Mouse (Mus musculus) MEL (cell line): ENCODE measurements around the gene Suox. TPM values are rescaled to one million over a fixed set of nuclear protein-coding genes. Genes with fewer than 3 reads are reported as not detected.
A peak's percentile ranks its signal among the peaks of the same experiment; 100 is the strongest.

Experiments used
- DNase-seq: peaks from one replicate; pipeline ENCODE4 v3.0.0; 2011; ENCODE audit warnings: low read depth, low spot score
- H3K27ac ChIP-seq: 2 replicates; pipeline ENCODE4 v1.5.1; 2012; ENCODE audit warnings: low read depth, mild to moderate bottlenecking, control low read depth, low read length, moderate library complexity; ENCODE audit not compliant: control insufficient read depth
- H3K27me3 ChIP-seq, 2 experiments: fragments of 150-350 bp in 1 of 2; sonication (generic) in 1 of 2; 2 replicates each; pipeline ENCODE4 v1.6.1; 2012; ENCODE audit warnings: low read length in 2 of 2, mild to moderate bottlenecking in 2 of 2, improper control_type of control experiment in 1 of 2, moderate library complexity in 1 of 2; ENCODE audit not compliant: insufficient read depth in 2 of 2, control insufficient read depth in 1 of 2
- H3K36me3 ChIP-seq, 2 experiments: 2 replicates each; pipeline ENCODE4 v1.6.1; 2012 to 2014; ENCODE audit warnings: low read length in 2 of 2, improper control_type of control experiment in 1 of 2, inconsistent platforms in 1 of 2, mild to moderate bottlenecking in 1 of 2; ENCODE audit not compliant: insufficient read depth in 2 of 2, control insufficient read depth in 1 of 2
- H3K4me1 ChIP-seq, 2 experiments: fragments of 150-350 bp in 1 of 2; sonication (generic) in 1 of 2; 2 replicates each; pipeline ENCODE4 v1.6.1; 2012; ENCODE audit warnings: low read length in 2 of 2, improper control_type of control experiment in 1 of 2, mild to moderate bottlenecking in 1 of 2; ENCODE audit not compliant: insufficient read depth in 2 of 2, control insufficient read depth in 1 of 2
- H3K4me3 ChIP-seq, 2 experiments: fragments of 150-350 bp in 1 of 2; sonication (generic) in 1 of 2; 2 replicates each; pipeline ENCODE4 v1.5.1; 2012; ENCODE audit warnings: low read depth in 2 of 2, low read length in 2 of 2, mild to moderate bottlenecking in 2 of 2, moderate library complexity in 2 of 2, control low read depth in 1 of 2, improper control_type of control experiment in 1 of 2; ENCODE audit not compliant: control insufficient read depth in 1 of 2, insufficient read depth in 1 of 2
- H3K79me2 ChIP-seq: 2 replicates; pipeline ENCODE4 v1.6.1; 2012; ENCODE audit warnings: mild to moderate bottlenecking, low read length, moderate library complexity; ENCODE audit not compliant: control insufficient read depth, poor library complexity, insufficient read depth
- H3K9ac ChIP-seq: 2 replicates; pipeline ENCODE4 v1.6.1; 2012; ENCODE audit warnings: low read depth, mild to moderate bottlenecking, control low read depth, low read length, moderate library complexity; ENCODE audit not compliant: control insufficient read depth, poor library complexity, severe bottlenecking
- H3K9me3 ChIP-seq: fragments of 150-350 bp; sonication (generic); replicated peaks from 2 replicates; pipeline ENCODE4 v1.6.1; 2012; ENCODE audit warnings: mild to moderate bottlenecking, low read length, improper control_type of control experiment, moderate library complexity; ENCODE audit not compliant: insufficient read depth
- BHLHE40 ChIP-seq: IDR thresholded peaks from 2 replicates; pipeline ENCODE4 v1.6.1; 2012; ENCODE audit warnings: low read depth, mild to moderate bottlenecking, inconsistent platforms, low read length, improper control_type of control experiment, borderline replicate concordance
- CHD2 ChIP-seq: IDR thresholded peaks from 2 replicates; pipeline ENCODE4 v1.6.1; 2011; ENCODE audit warnings: low read length, improper control_type of control experiment
- CTCF ChIP-seq, 3 experiments: IDR thresholded peaks in 2 of 3; conservative IDR thresholded peaks in 1 of 3; 2 replicates each; pipeline ENCODE4 v1.5.1; 2011 to 2012; ENCODE audit warnings: low read length in 3 of 3, low read depth in 2 of 3, mild to moderate bottlenecking in 2 of 3, improper control_type of control experiment in 1 of 3, inconsistent platforms in 1 of 3, mixed read lengths in 1 of 3, moderate library complexity in 1 of 3; ENCODE audit not compliant: control insufficient read depth in 1 of 3, insufficient read depth in 1 of 3, poor library complexity in 1 of 3, severe bottlenecking in 1 of 3
- E2F4 ChIP-seq: IDR thresholded peaks from 2 replicates; pipeline ENCODE4 v1.6.1; 2011; ENCODE audit warnings: low read depth, low read length, improper control_type of control experiment, borderline replicate concordance
- ELF1 ChIP-seq: IDR thresholded peaks from 2 replicates; pipeline ENCODE4 v1.6.1; 2014; ENCODE audit warnings: low read depth, mild to moderate bottlenecking, inconsistent platforms, low read length, improper control_type of control experiment, moderate library complexity
- ETS1 ChIP-seq: IDR thresholded peaks from 2 replicates; pipeline ENCODE4 v1.6.1; 2012; ENCODE audit warnings: low read depth, mild to moderate bottlenecking, inconsistent platforms, low read length, improper control_type of control experiment, moderate library complexity
- GABPA ChIP-seq: IDR thresholded peaks from 2 replicates; pipeline ENCODE4 v1.6.1; 2012; ENCODE audit warnings: low read depth, mild to moderate bottlenecking, inconsistent platforms, low read length, improper control_type of control experiment, moderate library complexity
- HCFC1 ChIP-seq: IDR thresholded peaks from 2 replicates; pipeline ENCODE4 v1.6.1; 2012; ENCODE audit warnings: low read depth, mild to moderate bottlenecking, inconsistent platforms, low read length, improper control_type of control experiment, moderate library complexity
- JUND ChIP-seq: IDR thresholded peaks from 2 replicates; pipeline ENCODE4 v1.6.1; 2011; ENCODE audit warnings: low read depth, mild to moderate bottlenecking, improper control_type of control experiment, low read length
- KAT2A ChIP-seq: conservative IDR thresholded peaks from 2 replicates; pipeline ENCODE4 v1.6.1; 2012; ENCODE audit warnings: low read depth, low read length, improper control_type of control experiment, inconsistent platforms
- MAX ChIP-seq: IDR thresholded peaks from 2 replicates; pipeline ENCODE4 v1.6.1; 2011; ENCODE audit warnings: low read length, improper control_type of control experiment
- MAZ ChIP-seq: IDR thresholded peaks from 2 replicates; pipeline ENCODE4 v1.6.1; 2012; ENCODE audit warnings: low read depth, mild to moderate bottlenecking, inconsistent platforms, low read length, improper control_type of control experiment
- MEF2A ChIP-seq: IDR thresholded peaks from 2 replicates; pipeline ENCODE4 v1.6.1; 2014; ENCODE audit warnings: low read depth, mild to moderate bottlenecking, inconsistent platforms, low read length, improper control_type of control experiment; ENCODE audit not compliant: poor library complexity, insufficient replicate concordance, severe bottlenecking; ENCODE audit errors: extremely low read depth
- MXI1 ChIP-seq: IDR thresholded peaks from 2 replicates; pipeline ENCODE4 v1.6.1; 2011; ENCODE audit warnings: mild to moderate bottlenecking, low read depth, low read length, improper control_type of control experiment
- MYB ChIP-seq: IDR thresholded peaks from 2 replicates; pipeline ENCODE4 v1.6.1; 2011; ENCODE audit warnings: mild to moderate bottlenecking, low read depth, low read length, improper control_type of control experiment
- NELFE ChIP-seq: IDR thresholded peaks from 2 replicates; pipeline ENCODE4 v1.6.1; 2011; ENCODE audit warnings: low read depth, low read length, improper control_type of control experiment
- NRF1 ChIP-seq: IDR thresholded peaks from 2 replicates; pipeline ENCODE4 v1.6.1; 2014; ENCODE audit warnings: low read depth, mild to moderate bottlenecking, inconsistent platforms, low read length, improper control_type of control experiment, moderate library complexity; ENCODE audit not compliant: poor library complexity, insufficient read depth, severe bottlenecking
- POLR2A ChIP-seq, 2 experiments: IDR thresholded peaks; 2 replicates each; pipeline ENCODE4 v1.6.1; 2011 to 2012; ENCODE audit warnings: low read length in 2 of 2, mild to moderate bottlenecking in 2 of 2, control low read depth in 1 of 2, improper control_type of control experiment in 1 of 2, low read depth in 1 of 2, moderate library complexity in 1 of 2; ENCODE audit not compliant: control insufficient read depth in 1 of 2, insufficient read depth in 1 of 2, poor library complexity in 1 of 2
- POLR2AphosphoS2 ChIP-seq: IDR thresholded peaks from 2 replicates; pipeline ENCODE4 v1.6.1; 2011; ENCODE audit warnings: low read length, improper control_type of control experiment
- POLR2AphosphoS5 ChIP-seq: IDR thresholded peaks from 2 replicates; pipeline ENCODE4 v1.6.1; 2012; ENCODE audit warnings: low read depth, borderline replicate concordance, mild to moderate bottlenecking, inconsistent platforms, low read length, moderate library complexity, mixed read lengths
- RAD21 ChIP-seq: IDR thresholded peaks from 2 replicates; pipeline ENCODE4 v1.6.1; 2011; ENCODE audit warnings: mild to moderate bottlenecking, low read depth, low read length, improper control_type of control experiment
- RCOR1 ChIP-seq: IDR thresholded peaks from 2 replicates; pipeline ENCODE4 v1.6.1; 2012; ENCODE audit warnings: low read depth, mild to moderate bottlenecking, inconsistent platforms, low read length, improper control_type of control experiment
- SIN3A ChIP-seq: IDR thresholded peaks from 2 replicates; pipeline ENCODE4 v1.6.1; 2012; ENCODE audit warnings: low read length, improper control_type of control experiment, inconsistent platforms
- SMC3 ChIP-seq: IDR thresholded peaks from 2 replicates; pipeline ENCODE4 v1.6.1; 2011; ENCODE audit warnings: low read depth, low read length, improper control_type of control experiment
- TAL1 ChIP-seq: IDR thresholded peaks from 2 replicates; pipeline ENCODE4 v1.6.1; 2012; ENCODE audit warnings: mild to moderate bottlenecking, inconsistent platforms, low read length, moderate library complexity, mixed read lengths
- TBP ChIP-seq: IDR thresholded peaks from 2 replicates; pipeline ENCODE4 v1.8.0; 2011; ENCODE audit warnings: low read depth, low read length, improper control_type of control experiment
- USF2 ChIP-seq, 2 experiments: IDR thresholded peaks; 2 replicates each; pipeline ENCODE4 v1.6.1; 2011 to 2012; ENCODE audit warnings: improper control_type of control experiment in 2 of 2, low read length in 2 of 2, borderline replicate concordance in 1 of 2, inconsistent platforms in 1 of 2, low read depth in 1 of 2, mild to moderate bottlenecking in 1 of 2; ENCODE audit not compliant: insufficient read depth in 1 of 2
- ZC3H11A ChIP-seq: IDR thresholded peaks from 2 replicates; pipeline ENCODE4 v1.6.1; 2012; ENCODE audit warnings: low read depth, mild to moderate bottlenecking, inconsistent platforms, low read length, improper control_type of control experiment
- ZKSCAN1 ChIP-seq: IDR thresholded peaks from 2 replicates; pipeline ENCODE4 v1.6.1; 2012; ENCODE audit warnings: low read depth, mild to moderate bottlenecking, inconsistent platforms, low read length, improper control_type of control experiment, moderate library complexity
- ZMIZ1 ChIP-seq: IDR thresholded peaks from 2 replicates; pipeline ENCODE4 v1.6.1; 2012; ENCODE audit warnings: low read depth, mild to moderate bottlenecking, inconsistent platforms, low read length, improper control_type of control experiment, moderate library complexity
- ZNF384 ChIP-seq: IDR thresholded peaks from 2 replicates; pipeline ENCODE4 v1.6.1; 2012; ENCODE audit warnings: low read depth, mild to moderate bottlenecking, inconsistent platforms, low read length, improper control_type of control experiment
- polyA plus RNA-seq, 2 experiments: library from polyadenylated mRNA; stranded (reverse) in 1 of 2; unstranded in 1 of 2; fragments of >175 nt in 1 of 2; fragments of >200 nt in 1 of 2; gene quantifications; 2 replicates each; pipeline versions ENCODE4 v1.2.1 to v1.2.4; 2012; ENCODE audit warnings: low replicate concordance in 2 of 2, low read depth in 1 of 2; ENCODE audit not compliant: insufficient read length in 2 of 2, insufficient read depth in 1 of 2, missing spikeins in 1 of 2
- total RNA-seq: library from RNA; depleted of rRNA; stranded (reverse); fragments of 300-350 nt; gene quantifications from 2 replicates; pipeline ENCODE4 v1.2.3, GENCODE M21; 2012

Gene Suox
- total and polyA plus RNA-seq, 3 experiments: 4.7 to 7.2 TPM; not detected in 1

DNA sequence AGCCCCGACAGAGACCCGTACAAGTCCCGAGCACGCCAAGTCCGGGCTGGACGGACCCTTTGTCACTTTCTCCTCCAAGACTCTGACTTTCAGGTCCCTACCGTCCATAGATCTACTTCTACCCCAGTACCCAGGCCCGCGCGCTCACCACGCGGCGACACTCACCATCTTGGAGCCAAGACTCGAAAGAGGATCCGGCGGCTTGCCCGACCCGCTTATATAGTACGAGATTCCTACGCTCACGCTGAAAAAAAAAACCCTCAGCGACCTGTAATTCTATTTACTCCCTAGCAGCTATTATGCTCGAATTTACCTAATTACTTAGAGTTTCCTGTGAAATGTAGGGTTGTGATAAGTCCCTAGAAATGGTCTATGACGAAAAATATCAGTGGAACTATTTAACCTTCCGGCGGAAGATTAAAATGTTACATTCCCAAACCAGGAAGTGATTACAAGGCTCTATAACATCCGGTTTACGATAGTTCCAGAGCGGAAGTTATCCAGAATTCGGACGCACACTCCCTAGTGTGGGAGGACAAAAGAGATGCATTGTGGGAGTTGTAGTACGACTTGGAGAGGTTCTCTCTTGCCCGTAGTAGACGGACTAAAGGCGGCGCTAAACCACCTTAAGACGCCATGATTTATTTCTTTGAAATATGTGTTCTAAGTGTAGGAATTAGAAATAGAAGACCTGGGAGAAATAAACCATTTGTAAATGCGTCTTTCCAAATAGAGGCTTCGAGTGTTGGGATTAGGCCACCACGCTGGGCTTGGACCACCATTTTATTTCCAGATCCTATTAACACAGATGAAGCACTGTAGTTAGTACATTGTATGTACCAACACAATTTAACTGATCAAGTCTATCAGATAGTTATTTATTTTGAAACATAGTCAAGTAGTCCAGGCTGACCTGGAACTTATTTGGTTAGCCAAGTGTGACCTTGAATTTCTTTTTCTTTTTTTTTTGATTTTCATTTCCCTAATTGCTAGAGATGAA lies 47.3 kb downstream of the Suox start, which contains the start of gene Rps26 (continued):
- TF ChIP-seq MAZ: peak; percentile 19; the same call in 1 of the 2 replicates
- TF ChIP-seq POLR2AphosphoS2: peak; percentile 96; the same call in 1 of the 2 replicates
- TF ChIP-seq ELF1: peak; percentile 98
- 0 out of 2 replicates have a peak, but pooled peaks have one; percentile 45 for TF ChIP-seq MEF2A

DNA sequence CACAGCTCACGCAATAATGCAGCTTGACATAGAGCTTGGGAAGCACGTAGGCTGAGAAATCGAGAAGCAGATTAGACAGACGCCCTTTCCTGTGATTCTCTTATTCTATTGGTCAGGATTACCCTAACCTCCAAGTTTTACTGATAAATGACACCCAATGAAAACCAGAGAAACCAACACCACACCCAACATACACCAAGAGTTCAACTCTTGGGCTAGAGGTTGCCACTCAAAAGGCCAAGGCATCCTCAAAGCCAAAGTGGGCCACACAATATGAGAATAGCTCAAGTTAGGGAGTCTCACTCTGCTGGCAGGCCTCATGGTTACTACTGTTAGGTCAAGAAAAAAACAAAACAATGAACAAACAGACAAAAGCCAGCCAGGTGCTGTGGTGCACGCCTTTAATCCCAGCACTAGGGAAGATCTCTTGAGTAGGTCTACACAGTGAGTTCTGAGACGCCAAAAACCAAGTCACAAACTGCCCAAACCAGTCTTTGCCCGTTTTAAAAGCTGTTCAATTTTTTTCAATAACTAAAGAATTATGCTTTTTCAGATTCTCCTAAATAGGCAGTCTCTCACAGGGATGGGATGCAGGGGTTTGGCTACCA lies 48.5 kb downstream of the Suox start:
- Histone ChIP-seq H3K36me3 (peaks cover 7 to 20% of the 10 kb centered on the region in 2 experiments), H3K79me2 (peaks cover 14% of the 10 kb centered on the region), H3K9me3 (no peaks in the 10 kb centered on the region), H3K4me1 (peaks cover 0 to 20% of the 10 kb centered on the region in 2 experiments; a peak in 2 of 4 replicates), H3K9ac (peak overlapping the region; percentile 99), H3K27ac (peak overlapping the region; percentile 88), H3K27me3 (peaks cover 0 to 1% of the 10 kb centered on the region in 2 experiments; a peak in 1 of 4 replicates), H3K4me3 (peak overlapping the region; percentile 58 to 95)
- peak; percentile 92 for DNase-seq
- TF ChIP-seq HCFC1: peak; percentile 70; the same call in 1 of the 2 replicates
- TF ChIP-seq ZMIZ1: peak; percentile 96; the same call in 1 of the 2 replicates
- TF ChIP-seq MXI1: peak; percentile 34
- peak; percentile 90 for TF ChIP-seq NELFE
- peak in 1 of 2 experiments; percentile 98; a peak in 3 of 4 replicates for TF ChIP-seq POLR2A (IDR thresholded peaks at IDR 0.05; ENCODE audit: control insufficient read depth in 1 of 2, insufficient read depth in 1 of 2, low read depth in 1 of 2, low read length in 2 of 2, poor library complexity in 1 of 2)
- TF ChIP-seq NRF1: no peak
- TF ChIP-seq JUND: no peak
- no peak for TF ChIP-seq BHLHE40
- no peak for TF ChIP-seq GABPA
- TF ChIP-seq POLR2AphosphoS5: no peak
- no peak for TF ChIP-seq TAL1
- TF ChIP-seq MYB: no peak
- no peak for TF ChIP-seq KAT2A
- no peak for TF ChIP-seq ZC3H11A
- TF ChIP-seq USF2 (IDR thresholded peaks at IDR 0.05; ENCODE audit: borderline replicate concordance in 1 of 2, insufficient read depth in 1 of 2, low read depth in 1 of 2, low read length in 2 of 2): no peak
- no peak; the same call in 1 of the 2 replicates for TF ChIP-seq RCOR1
- no peak for TF ChIP-seq MAX
- no peak for TF ChIP-seq ELF1
- TF ChIP-seq E2F4: no peak
- no peak for TF ChIP-seq CHD2
- no peak for TF ChIP-seq ETS1
- TF ChIP-seq MEF2A: no peak
- no peak; the same call in none of the 2 replicates for TF ChIP-seq SIN3A
- peak; percentile 96 for TF ChIP-seq TBP
- TF ChIP-seq SMC3: no peak
- no peak for TF ChIP-seq RAD21
- TF ChIP-seq CTCF (IDR thresholded peaks at IDR 0.05 in 2 of 3, conservative IDR thresholded peaks at IDR 0.05 in 1 of 3; ENCODE audit: control insufficient read depth in 1 of 3, insufficient read depth in 1 of 3, low read depth in 2 of 3, low read length in 3 of 3, poor library complexity in 1 of 3, severe bottlenecking in 1 of 3): no peak
- no peak for TF ChIP-seq ZNF384
- TF ChIP-seq ZKSCAN1: no peak
